Comparison of ENCODE assay signal across 8 mouse cellular contexts in the genomic region with DNA sequence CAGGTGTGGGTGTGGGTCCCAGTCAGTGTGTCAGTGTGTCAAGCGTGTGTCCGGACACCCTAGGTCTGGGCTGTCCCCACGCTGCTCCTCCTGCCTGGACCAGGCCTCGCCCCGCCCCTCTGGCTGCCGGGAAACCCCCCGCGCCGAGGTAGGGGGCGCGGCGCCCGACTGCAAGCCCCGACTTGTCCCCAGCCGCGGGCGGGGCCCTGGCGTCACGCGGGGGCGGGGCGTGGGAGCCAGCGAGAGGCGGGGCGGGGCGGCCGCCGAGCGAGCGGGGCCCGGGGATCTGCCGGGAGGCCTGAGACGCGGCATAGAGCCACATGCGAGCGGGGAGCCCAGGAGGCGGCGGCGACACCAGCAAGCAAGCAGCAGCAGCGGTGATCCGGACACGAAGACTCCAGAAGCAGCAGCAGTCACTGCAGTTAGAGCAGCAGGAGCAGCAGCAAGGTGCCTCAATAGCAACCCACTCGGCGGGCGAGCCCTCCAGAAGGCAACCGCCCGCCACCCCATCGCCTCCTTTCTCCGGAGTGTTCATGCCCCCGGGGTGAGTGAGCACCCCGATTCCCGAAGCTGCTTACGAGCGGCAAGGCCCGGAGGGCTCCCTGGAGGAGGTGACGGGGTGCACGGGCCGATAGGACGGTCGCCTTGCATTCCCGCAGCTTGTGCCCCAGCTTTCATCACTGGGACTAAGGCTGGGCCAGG. TPM values are rescaled to one million over a fixed set of nuclear protein-coding genes. Genes with fewer than 3 reads are reported as not detected.
DNase-seq lines count a peak whose midpoint lies in the region; ATAC-seq lines count a peak whose summit lies in the region.

No protein-coding gene starts in this region.

- peak overlapping the region; percentile 99 for H3K4me2 ChIP-seq in hindbrain, embryonic 12.5 days (replicated peaks)

- H3K4me3 ChIP-seq in hindbrain, embryonic 12.5 days = peak overlapping the region; percentile 71
- H3K4me3 ChIP-seq in macrophage (ENCODE audit: inconsistent target) = peak overlapping the region; percentile 61

- peak; percentile 13 for ATAC-seq in hindbrain, embryonic 12.5 days (ENCODE audit: low FRiP score)

- DNase-seq in R1 (ENCODE audit: low read depth, low spot score) = peak; percentile 89
- DNase-seq in cerebellum, postnatal 10 days = peak; percentile 91 to 93
- DNase-seq in frontal cortex, postnatal 14 days (ENCODE audit: low spot score in 2 of 2) = peak; percentile 72 to 80
- DNase-seq in layer of hippocampus, postnatal 36 days = peak; percentile 87
- DNase-seq in right cerebral cortex, adult 18-20 months = peak; percentile 85
- peak; percentile 67 for DNase-seq in urinary bladder, postnatal 10 days (ENCODE audit: low spot score)

- peaks cover 31% of the 10 kb centered on the region for H3K79me2 ChIP-seq in macrophage (ENCODE audit: inconsistent target)

- WGBS in hindbrain, embryonic 12.5 days = under 1% methylated on average over 55 of the region's 61 CpGs
- under 1% methylated on average over 43 of the region's 61 CpGs for WGBS in macrophage (ENCODE audit: missing documents)

- H3K4me1 ChIP-seq in hindbrain, embryonic 12.5 days = peaks cover 51% of the 10 kb centered on the region

- no peaks in the 10 kb centered on the region for H3K36me3 ChIP-seq in hindbrain, embryonic 12.5 days
- no peaks in the 10 kb centered on the region for H3K36me3 ChIP-seq in macrophage (ENCODE audit: inconsistent target)

- peak overlapping the region; percentile 70 for H3K27ac ChIP-seq in hindbrain, embryonic 12.5 days
- H3K27ac ChIP-seq in macrophage = peak overlapping the region; percentile 97

- H3K9ac ChIP-seq in hindbrain, embryonic 12.5 days = peak overlapping the region; percentile 65

- no peaks in the 10 kb centered on the region for H3K9me3 ChIP-seq in hindbrain, embryonic 12.5 days (replicated peaks)

- H3K27me3 ChIP-seq in hindbrain, embryonic 12.5 days = peaks cover 15% of the 10 kb centered on the region

RNA-seq across cellular contexts. Expression of gene Bbc3, which starts 1.3 kb away (rescaled TPM):
- 20.0 and 21.1 TPM in 2 replicates for polyA plus RNA-seq in hindbrain, embryonic 12.5 days (2016; fragmentation: Nextera tagmentation; extraction: Ambion mirVana)
- 10 to 100 TPM; 11.3 to 13.0 TPM for total RNA-seq in layer of hippocampus, postnatal 36 days (2021)
- total RNA-seq in macrophage (2018; cell fraction: chromatin; rRNA removed) = 10 to 100 TPM in 18 of 26 experiments, 1 to 10 TPM in 8; 2.3 to 27.4 (median 15.9) TPM
- 10 to 100 TPM in 23 of 26 experiments, 1 to 10 TPM in 3; 6.6 to 26.3 (median 16.8) TPM for total RNA-seq in macrophage (2018; cell fraction: cytosol; rRNA removed)
- total RNA-seq in macrophage (2018; cell fraction: nucleus; rRNA removed) = 10 to 100 TPM; 11.1 to 31.5 (median 20.5) TPM
- polyA plus RNA-seq in macrophage (2018) = 5.0 to 24.1 TPM (median 6.4 TPM) in 3 replicates

RNA-seq across cellular contexts. Expression of gene Ccdc9, which starts 22.9 kb away (rescaled TPM):
- polyA plus RNA-seq in hindbrain, embryonic 12.5 days (2016; fragmentation: Nextera tagmentation; extraction: Ambion mirVana) = 43.4 and 46.7 TPM in 2 replicates
- total RNA-seq in layer of hippocampus, postnatal 36 days (2021) = 10 to 100 TPM; 69.0 to 77.7 TPM
- 100 to 1,000 TPM; 304 to 896 (median 675) TPM for total RNA-seq in macrophage (2018; cell fraction: chromatin; rRNA removed)
- total RNA-seq in macrophage (2018; cell fraction: cytosol; rRNA removed) = 10 to 100 TPM; 52.8 to 97.2 (median 73.4) TPM
- total RNA-seq in macrophage (2018; cell fraction: nucleus; rRNA removed) = 100 to 1,000 TPM; 161 to 339 (median 237) TPM
- 99.0 to 183 TPM (median 120 TPM) in 3 replicates for polyA plus RNA-seq in macrophage (2018)

RNA-seq across cellular contexts. Expression of gene Inafm1, which starts 36.1 kb away (rescaled TPM):
- 23.3 and 25.4 TPM in 2 replicates for polyA plus RNA-seq in hindbrain, embryonic 12.5 days (2016; fragmentation: Nextera tagmentation; extraction: Ambion mirVana)
- 10 to 100 TPM; 31.2 to 33.0 TPM for total RNA-seq in layer of hippocampus, postnatal 36 days (2021)
- total RNA-seq in macrophage (2018; cell fraction: chromatin; rRNA removed) = 10 to 100 TPM; 11.6 to 72.8 (median 39.4) TPM
- 10 to 100 TPM in 4 of 26 experiments, 1 to 10 TPM in 22; 5.9 to 11.6 (median 8.4) TPM for total RNA-seq in macrophage (2018; cell fraction: cytosol; rRNA removed)
- 10 to 100 TPM; 10.3 to 35.9 (median 25.5) TPM for total RNA-seq in macrophage (2018; cell fraction: nucleus; rRNA removed)
- polyA plus RNA-seq in macrophage (2018) = 1.9 to 10.1 TPM (median 7.4 TPM) in 3 replicates

RNA-seq across cellular contexts. Expression of gene C5ar1, which starts 50.1 kb away (rescaled TPM):
- polyA plus RNA-seq in hindbrain, embryonic 12.5 days (2016; fragmentation: Nextera tagmentation; extraction: Ambion mirVana) = 0.79 and 2.0 TPM in 2 replicates
- total RNA-seq in layer of hippocampus, postnatal 36 days (2021) = 1 to 10 TPM in 1 of 2 experiments, under 1 TPM in 1; 0.62 to 1.9 TPM
- total RNA-seq in macrophage (2018; cell fraction: chromatin; rRNA removed) = 100 to 1,000 TPM in 11 of 26 experiments, 10 to 100 TPM in 15; 18.9 to 297 (median 75.1) TPM
- 100 to 1,000 TPM; 105 to 683 (median 289) TPM for total RNA-seq in macrophage (2018; cell fraction: cytosol; rRNA removed)
- total RNA-seq in macrophage (2018; cell fraction: nucleus; rRNA removed) = 100 to 1,000 TPM; 102 to 954 (median 358) TPM
- polyA plus RNA-seq in macrophage (2018) = 254 to 928 TPM (median 285 TPM) in 3 replicates

Comparison
In these comparisons a context has a peak if more than half of its experiments do, and no peak if none do; other contexts are left out.
1. Peak in every context shown above with its lines: DNase-seq, ATAC-seq, H3K4me3 ChIP-seq and H3K27ac ChIP-seq.